Mouse (Mus musculus) thymus, adult 2 months (tissue): ENCODE measurements around the gene Megf11.

ENCODE experiments used
- CTCF ChIP-seq: fragments of 200-500 bp; IDR thresholded peaks from 2 replicates; pipeline ENCODE4 v1.5.1; 2012; ENCODE audit warnings: mild to moderate bottlenecking, control low read depth, low read length, moderate library complexity, borderline replicate concordance; ENCODE audit not compliant: control insufficient read depth, poor library complexity, insufficient read depth; ENCODE audit errors: extremely low read depth
- POLR2A ChIP-seq: fragments of 200-500 bp; IDR thresholded peaks from 2 replicates; pipeline ENCODE4 v1.6.1; 2012; ENCODE audit warnings: mild to moderate bottlenecking, low read length, control low read depth, moderate library complexity; ENCODE audit not compliant: control insufficient read depth, poor library complexity, insufficient read depth; ENCODE audit errors: extremely low read depth

- TF ChIP-seq CTCF (no peak), POLR2A (no peak)
Measured at GRCm38 (mm10) chr9:64553441-64553840, 168.0 kb downstream of the Megf11 start.
